Mouse (Mus musculus) embryo, embryonic 11 days (tissue): ENCODE data around the gene Psmd7.

Experiments
- DNase-seq: peaks from one replicate; pipeline ENCODE4 v3.0.0-alpha.2; 2015

Gene Psmd7

GRCm38 (mm10) chr8:107577640-107578039, 10.6 kb downstream of the Psmd7 start:
- no peak for DNase-seq

- peak; percentile 92 for DNase-seq
These were observed 11.6 kb downstream of the Psmd7 start for GRCm38 (mm10) chr8:107576702-107577101.

GRCm38 (mm10) chr8:107574771-107575170, 13.5 kb downstream of the Psmd7 start:
- no peak for DNase-seq

GRCm38 (mm10) chr8:107572497-107572896, 15.8 kb downstream of the Psmd7 start:
- peak; percentile 75 for DNase-seq

- DNase-seq, result no peak
These were observed 16.7 kb downstream of the Psmd7 start for GRCm38 (mm10) chr8:107571486-107572135.

GRCm38 (mm10) chr8:107571046-107571445, 17.2 kb downstream of the Psmd7 start:
- DNase-seq, result no peak

- no peak for DNase-seq
These were observed 26.1 kb downstream of the Psmd7 start for GRCm38 (mm10) chr8:107562164-107562563.

GRCm38 (mm10) chr8:107560820-107561536, 27.3 kb downstream of the Psmd7 start:
- DNase-seq, result peak; percentile 59

- DNase-seq, result no peak
These were observed 31.7 kb downstream of the Psmd7 start for GRCm38 (mm10) chr8:107556511-107556936.

- no peak for DNase-seq
These were observed 33.0 kb downstream of the Psmd7 start for GRCm38 (mm10) chr8:107555231-107555630.

GRCm38 (mm10) chr8:107552234-107552633, 36.0 kb downstream of the Psmd7 start:
- DNase-seq, result no peak

- no peak for DNase-seq
These were observed 41.4 kb downstream of the Psmd7 start for GRCm38 (mm10) chr8:107546817-107547216.

GRCm38 (mm10) chr8:107546154-107546553, 42.1 kb downstream of the Psmd7 start:
- no peak for DNase-seq

- no peak for DNase-seq
These were observed 42.6 kb downstream of the Psmd7 start for GRCm38 (mm10) chr8:107545621-107546152.

GRCm38 (mm10) chr8:107544651-107545174, 43.6 kb downstream of the Psmd7 start:
- peak; percentile 72 for DNase-seq

GRCm38 (mm10) chr8:107544211-107544610, 44.1 kb downstream of the Psmd7 start:
- DNase-seq, result no peak

- no peak for DNase-seq
These were observed 44.5 kb downstream of the Psmd7 start for GRCm38 (mm10) chr8:107543714-107544113.

GRCm38 (mm10) chr8:107542151-107542550, 46.1 kb downstream of the Psmd7 start:
- DNase-seq, result no peak

- no peak for DNase-seq
These were observed 46.9 kb downstream of the Psmd7 start for GRCm38 (mm10) chr8:107541369-107541768.

- no peak for DNase-seq
These were observed 47.6 kb downstream of the Psmd7 start for GRCm38 (mm10) chr8:107540623-107541022.

GRCm38 (mm10) chr8:107537472-107537871, 50.8 kb downstream of the Psmd7 start:
- no peak for DNase-seq
